Mouse (Mus musculus) liver, postnatal 0 days (tissue): Measurements from ENCODE around the gene Pole4.

Experiments
- CTCF ChIP-seq: sonication (generic); IDR thresholded peaks from 2 replicates; pipeline ENCODE4 v1.5.1; 2016; ENCODE audit warnings: antibody characterized with exemption, low read depth
- EP300 ChIP-seq: IDR thresholded peaks from 2 replicates; pipeline ENCODE4 v1.6.1; 2016; ENCODE audit warnings: antibody characterized with exemption, low read depth, mild to moderate bottlenecking

- TF ChIP-seq EP300 (no peak), CTCF (no peak)
Measured at GRCm38 (mm10) chr6:82611049-82611448, 94.1 kb downstream of the Pole4 start.
